Mouse (Mus musculus): Measurements from ENCODE around the gene Atf7ip. TPM values are rescaled to one million over a fixed set of nuclear protein-coding genes. Genes with fewer than 3 reads are reported as not detected.
"Not testable (repeated sequence)": the region's sequence is repeated elsewhere in the genome, so short reads cannot be mapped to it uniquely, and the experiment has no call there.

The Atf7ip gene
- 100 to 1,000 TPM; 105 to 131 TPM for total RNA-seq (2021)

DNA sequence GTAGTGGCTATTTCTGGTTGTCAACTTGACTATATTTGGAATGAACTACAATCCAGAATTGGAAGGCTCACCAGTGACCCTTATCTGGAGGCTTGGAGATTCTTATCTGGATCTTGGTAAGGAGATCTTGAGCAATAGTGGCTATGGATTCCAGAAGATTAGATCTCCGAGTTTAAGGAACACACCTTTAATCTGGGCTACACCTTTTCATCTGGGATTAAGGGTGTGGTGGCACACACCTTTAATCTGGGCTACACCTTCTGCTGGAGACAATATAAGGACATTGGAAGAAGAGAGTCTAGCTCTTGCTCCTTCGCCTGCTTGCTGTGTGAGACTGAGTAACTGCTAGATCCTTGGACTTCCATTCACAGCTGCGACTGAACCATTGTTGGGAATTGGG is at the start of gene Atf7ip:
Gene Atf7ip (plus strand): TSS at position 301 of the 400 bp plus-strand sequence.
- DNase-seq (ENCODE audit: extremely low spot score in 1 of 2, low spot score in 1 of 2): not testable (repeated sequence)

DNA sequence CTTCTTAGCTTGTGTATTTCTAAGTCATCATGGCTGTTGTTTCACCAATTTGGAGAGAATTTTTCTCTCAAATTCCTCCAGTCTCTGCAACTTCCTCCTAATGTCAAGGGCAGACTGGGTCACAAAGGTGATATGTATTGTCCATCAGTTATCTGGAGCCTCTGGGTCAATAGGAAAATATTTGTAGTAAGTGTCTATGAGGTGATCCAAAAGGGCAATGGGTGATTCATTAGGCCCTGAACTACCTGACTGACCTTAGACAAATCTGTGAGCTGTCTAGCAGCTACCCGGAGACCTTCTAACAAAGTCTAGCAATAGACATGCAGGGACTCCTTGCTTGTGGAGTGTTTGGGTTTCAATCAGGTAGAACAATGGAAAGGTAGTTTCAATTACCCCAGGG is 49.7 kb upstream of the Atf7ip start:
- DNase-seq (ENCODE audit: extremely low spot score in 1 of 2, low spot score in 1 of 2): no peak

GRCm38 (mm10) chr6:136459156-136459555 is 46.8 kb upstream of the Atf7ip start:
- no peak for DNase-seq (ENCODE audit: extremely low spot score in 1 of 2, low spot score in 1 of 2)

DNA sequence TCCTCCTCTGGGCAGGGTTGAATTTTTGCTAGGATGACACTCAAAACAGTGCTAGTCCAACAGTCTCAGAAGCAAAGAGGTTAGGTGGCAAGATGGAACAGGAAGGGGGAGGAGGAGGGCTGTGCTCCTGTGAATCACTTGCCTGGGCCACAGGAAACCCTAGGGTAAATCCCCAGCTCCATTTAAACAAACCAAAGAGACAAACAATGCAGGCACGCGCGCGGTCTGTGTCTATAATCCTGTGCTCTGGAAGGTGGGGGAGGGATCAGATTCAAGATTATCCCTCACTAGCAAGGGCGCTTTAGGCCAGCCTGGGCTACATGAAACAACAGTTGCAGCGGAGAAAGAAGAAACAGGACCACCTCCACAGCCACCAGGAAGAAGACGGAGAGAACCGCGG is 42.5 kb upstream of the Atf7ip start:
- no peak for DNase-seq (ENCODE audit: extremely low spot score in 1 of 2, low spot score in 1 of 2)

- DNase-seq (ENCODE audit: extremely low spot score in 1 of 2, low spot score in 1 of 2): no peak
Observed at GRCm38 (mm10) chr6:136464121-136464621, 41.8 kb upstream of the Atf7ip start.

- no peak for DNase-seq (ENCODE audit: extremely low spot score in 1 of 2, low spot score in 1 of 2)
Observed at GRCm38 (mm10) chr6:136465021-136465420, 40.9 kb upstream of the Atf7ip start.

DNA sequence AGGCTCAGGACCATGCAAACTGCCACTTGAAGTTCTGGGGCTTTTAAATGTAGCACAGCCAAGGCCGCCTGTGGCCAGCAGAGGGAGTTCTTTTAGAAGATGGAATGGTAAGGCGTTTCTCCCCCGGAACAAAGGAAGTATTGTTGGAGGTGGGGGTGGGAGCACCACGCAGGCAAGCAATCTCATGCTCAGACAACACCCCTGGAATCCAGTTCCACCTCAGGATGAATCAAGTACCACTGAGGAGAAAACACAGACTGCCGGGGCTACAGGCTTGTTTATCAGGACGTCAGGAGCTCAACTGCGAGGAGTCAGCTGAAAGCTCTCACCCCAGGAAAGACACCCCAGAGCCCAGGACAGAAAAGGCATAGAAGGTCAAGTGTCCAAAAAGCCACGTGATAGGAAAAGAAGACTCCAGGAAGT is 40.0 kb upstream of the Atf7ip start:
- DNase-seq (ENCODE audit: extremely low spot score in 1 of 2, low spot score in 1 of 2): peak; percentile 58 to 75

- peak; percentile 71 to 90 for DNase-seq (ENCODE audit: extremely low spot score in 1 of 2, low spot score in 1 of 2)
Observed at GRCm38 (mm10) chr6:136466956-136467750, 38.8 kb upstream of the Atf7ip start.

- no peak for DNase-seq (ENCODE audit: extremely low spot score in 1 of 2, low spot score in 1 of 2)
Observed at GRCm38 (mm10) chr6:136467837-136468236, 38.1 kb upstream of the Atf7ip start.

GRCm38 (mm10) chr6:136468401-136468912 is 37.5 kb upstream of the Atf7ip start:
- DNase-seq (ENCODE audit: extremely low spot score in 1 of 2, low spot score in 1 of 2): peak; percentile 63 to 68

- no peak for DNase-seq (ENCODE audit: extremely low spot score in 1 of 2, low spot score in 1 of 2)
Observed at GRCm38 (mm10) chr6:136468974-136469792, 36.8 kb upstream of the Atf7ip start.

GRCm38 (mm10) chr6:136469807-136470206 is 36.2 kb upstream of the Atf7ip start:
- no peak for DNase-seq (ENCODE audit: extremely low spot score in 1 of 2, low spot score in 1 of 2)

DNA sequence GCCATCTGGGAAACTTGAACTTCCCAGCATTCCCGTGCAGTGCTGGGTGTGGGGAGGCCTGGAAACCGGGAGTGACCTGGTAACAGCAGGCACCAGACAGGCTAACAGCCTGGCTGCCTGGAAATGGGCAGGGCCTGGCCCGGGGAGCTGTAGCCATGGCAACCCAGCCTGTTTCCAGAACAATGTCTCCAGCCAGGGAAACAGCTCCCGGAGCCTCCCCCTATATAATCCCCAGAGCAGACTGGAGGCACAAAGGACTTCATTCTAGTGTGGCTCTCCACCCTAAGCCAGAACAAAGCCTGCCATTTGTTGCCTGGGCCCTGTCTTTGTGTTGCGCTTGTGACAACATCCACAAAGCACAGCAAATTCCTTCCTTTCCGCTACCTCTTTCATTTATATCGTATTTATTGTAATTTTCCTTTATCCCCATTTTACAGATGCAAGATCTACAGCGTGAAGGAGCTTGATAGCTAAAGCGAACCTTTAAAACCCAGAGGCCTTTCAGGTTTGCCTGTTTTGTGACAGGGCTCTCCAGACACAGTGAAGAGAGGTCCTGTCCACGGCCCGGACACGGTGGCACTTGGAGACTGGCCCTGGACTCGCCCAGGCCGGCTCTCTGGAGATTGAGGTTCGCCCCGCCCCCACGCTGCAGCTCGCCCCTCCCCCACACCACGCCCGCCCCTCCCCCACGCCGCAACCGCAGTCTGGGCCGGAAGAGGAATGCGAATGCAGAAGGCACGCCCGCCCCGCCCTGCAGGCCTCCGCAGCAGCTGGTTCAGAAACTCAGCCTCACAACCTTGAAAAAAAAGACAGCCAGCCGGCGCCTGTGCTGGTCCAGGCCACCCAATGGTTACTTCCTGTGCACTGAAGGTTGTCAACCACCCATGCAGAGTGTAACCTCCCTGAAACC is 35.4 kb upstream of the Atf7ip start:
- peak; percentile 57 to 64 for DNase-seq (ENCODE audit: extremely low spot score in 1 of 2, low spot score in 1 of 2)

GRCm38 (mm10) chr6:136471601-136472000 is 34.4 kb upstream of the Atf7ip start:
- DNase-seq (ENCODE audit: extremely low spot score in 1 of 2, low spot score in 1 of 2): no peak

- no peak for DNase-seq (ENCODE audit: extremely low spot score in 1 of 2, low spot score in 1 of 2)
Observed at GRCm38 (mm10) chr6:136472779-136473178, 33.2 kb upstream of the Atf7ip start.

GRCm38 (mm10) chr6:136473472-136474129 is 32.4 kb upstream of the Atf7ip start:
- DNase-seq (ENCODE audit: extremely low spot score in 1 of 2, low spot score in 1 of 2): no peak

- peak; percentile 26 to 33 for DNase-seq (ENCODE audit: extremely low spot score in 1 of 2, low spot score in 1 of 2)
Observed at GRCm38 (mm10) chr6:136475171-136475860, 30.7 kb upstream of the Atf7ip start.

GRCm38 (mm10) chr6:136477878-136478277 is 28.1 kb upstream of the Atf7ip start:
- no peak for DNase-seq (ENCODE audit: extremely low spot score in 1 of 2, low spot score in 1 of 2)

DNA sequence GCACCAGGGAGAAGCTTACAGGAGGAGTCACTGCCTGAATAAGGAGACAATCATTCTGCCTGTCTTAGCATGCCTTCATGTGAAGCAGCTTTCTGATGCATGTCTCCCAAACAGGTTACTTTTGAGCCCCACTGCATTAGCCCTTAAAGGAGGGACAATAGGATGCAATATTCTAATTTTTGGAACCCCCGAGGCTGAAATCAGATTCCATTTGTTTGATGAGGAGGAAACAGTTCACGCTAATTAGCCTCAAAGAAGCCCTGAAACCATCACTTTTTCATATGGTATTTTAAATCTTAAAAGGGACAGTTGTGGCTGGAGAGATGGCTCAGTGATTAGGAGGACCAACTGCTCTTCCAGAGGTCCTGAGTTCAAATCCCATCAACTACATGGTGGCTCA is 22.4 kb upstream of the Atf7ip start:
- DNase-seq (ENCODE audit: extremely low spot score in 1 of 2, low spot score in 1 of 2): no peak

Data from layer of hippocampus, postnatal 25 days (tissue).